Mouse (Mus musculus) embryo, embryonic 10 days (tissue): ENCODE measurements around the gene Muc16.

Experiments used
- DNase-seq: peaks from one replicate; pipeline ENCODE4 v3.0.0-alpha.2; 2015; ENCODE audit warnings: low spot score

Gene Muc16

DNA sequence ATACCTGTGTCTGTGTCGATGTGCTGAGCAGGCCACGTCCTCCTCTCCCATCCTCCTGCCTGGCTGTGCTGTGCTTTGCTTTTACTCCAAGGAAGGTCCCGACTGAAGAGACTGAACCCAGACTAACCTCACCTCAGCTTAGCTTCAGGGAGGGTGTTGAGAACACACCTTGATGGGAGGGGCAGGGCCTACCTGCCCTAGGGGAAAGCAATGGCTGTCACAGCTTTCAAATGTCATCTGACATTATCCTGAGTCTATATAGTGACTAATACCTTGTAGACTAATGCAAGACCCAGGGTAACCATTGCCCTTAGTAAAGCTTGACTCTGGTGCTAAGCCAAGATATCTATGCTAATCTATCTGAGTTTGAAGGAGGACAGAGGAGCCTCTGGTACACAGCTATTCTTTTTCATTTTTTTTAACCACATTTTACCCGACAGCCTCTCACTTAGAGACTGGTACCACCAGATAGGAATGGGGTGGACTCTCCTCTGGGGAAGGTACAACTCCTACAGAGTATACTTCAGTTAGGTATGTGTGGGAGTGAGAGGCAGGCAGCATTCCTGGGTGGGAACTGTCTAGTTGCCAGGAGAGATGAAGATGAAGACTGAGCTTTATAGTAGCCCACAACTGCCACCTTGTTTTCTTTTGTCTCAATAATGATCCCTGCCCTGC, at the start of gene Muc16:
Gene Muc16 (minus strand): TSS at position 51 of the 675 bp plus-strand sequence.
- DNase-seq, result no peak

- no peak for DNase-seq
Measured at GRCm38 (mm10) chr9:18722712-18723099, 48.4 kb upstream of the Muc16 start.

- peak; percentile 42 for DNase-seq
Measured at GRCm38 (mm10) chr9:18721931-18722711, 47.8 kb upstream of the Muc16 start.

- DNase-seq, result peak; percentile 50
Measured at GRCm38 (mm10) chr9:18721011-18721410, 46.7 kb upstream of the Muc16 start.

DNA sequence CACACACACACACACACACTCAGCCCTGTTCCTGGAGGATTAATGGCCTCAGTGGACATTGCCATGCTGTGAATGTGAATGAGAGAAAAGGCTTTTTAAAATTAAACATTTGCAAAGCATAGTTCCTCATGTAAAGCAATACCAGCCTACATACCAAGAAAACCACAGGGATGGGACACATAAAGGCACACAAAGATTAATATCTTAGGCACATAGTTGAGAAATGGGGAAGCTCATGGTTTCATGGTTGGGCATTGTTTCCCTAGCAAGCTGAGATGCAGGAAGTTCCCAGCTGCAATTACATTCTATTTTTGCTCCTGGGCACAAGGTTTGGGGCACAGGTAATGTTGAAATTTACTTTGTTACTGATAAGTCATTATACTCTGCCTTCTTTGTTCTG, 31.3 kb upstream of the Muc16 start:
- DNase-seq, result no peak

DNA sequence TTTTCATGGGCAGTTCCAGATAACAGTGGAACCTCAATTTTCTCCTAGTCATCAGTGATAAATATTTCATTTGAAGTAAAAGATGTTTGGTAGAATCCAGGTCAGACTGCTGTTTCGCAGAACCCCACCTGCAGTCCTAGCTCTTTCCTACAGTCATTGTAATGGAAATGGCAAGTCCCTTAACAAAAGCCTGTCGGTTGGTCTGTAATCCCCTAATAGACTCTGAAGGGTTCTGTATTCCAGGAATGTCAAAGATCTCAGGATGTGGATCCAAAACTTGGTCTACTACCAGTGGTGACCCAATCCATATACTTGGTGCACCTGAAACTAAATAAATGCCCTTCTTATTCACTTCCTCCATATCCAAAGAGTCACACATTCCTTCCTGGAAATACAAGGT, 76.0 kb downstream of the Muc16 start:
- no peak for DNase-seq

DNA sequence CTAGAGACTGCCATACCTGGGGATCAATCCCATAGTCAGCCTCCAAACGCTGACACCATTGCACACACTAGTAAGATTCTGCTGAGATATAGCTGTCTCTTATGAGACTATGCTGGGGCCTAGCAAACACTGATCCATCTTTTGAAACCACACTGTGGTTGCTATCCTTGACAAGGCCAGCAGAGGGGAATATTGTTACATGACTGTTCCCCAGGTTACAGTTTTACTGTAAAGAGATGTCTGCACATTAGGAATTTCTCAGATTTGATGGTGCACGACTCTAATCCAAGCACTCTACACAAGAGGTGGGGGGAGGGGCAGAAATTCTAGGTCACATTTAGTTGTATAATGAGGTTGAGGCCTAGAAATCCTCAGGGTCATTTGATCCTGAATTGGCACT, 166.2 kb downstream of the Muc16 start:
- DNase-seq, result no peak

GRCm38 (mm10) chr9:18478168-18478567, 196.2 kb downstream of the Muc16 start, which contains the start of the genes Zfp558 and Mbd3l1:
Gene Zfp558, minus strand, starts transcription at chr9:18478268.
Gene Mbd3l1, plus strand, starts transcription at chr9:18478359.
- DNase-seq, result no peak

DNA sequence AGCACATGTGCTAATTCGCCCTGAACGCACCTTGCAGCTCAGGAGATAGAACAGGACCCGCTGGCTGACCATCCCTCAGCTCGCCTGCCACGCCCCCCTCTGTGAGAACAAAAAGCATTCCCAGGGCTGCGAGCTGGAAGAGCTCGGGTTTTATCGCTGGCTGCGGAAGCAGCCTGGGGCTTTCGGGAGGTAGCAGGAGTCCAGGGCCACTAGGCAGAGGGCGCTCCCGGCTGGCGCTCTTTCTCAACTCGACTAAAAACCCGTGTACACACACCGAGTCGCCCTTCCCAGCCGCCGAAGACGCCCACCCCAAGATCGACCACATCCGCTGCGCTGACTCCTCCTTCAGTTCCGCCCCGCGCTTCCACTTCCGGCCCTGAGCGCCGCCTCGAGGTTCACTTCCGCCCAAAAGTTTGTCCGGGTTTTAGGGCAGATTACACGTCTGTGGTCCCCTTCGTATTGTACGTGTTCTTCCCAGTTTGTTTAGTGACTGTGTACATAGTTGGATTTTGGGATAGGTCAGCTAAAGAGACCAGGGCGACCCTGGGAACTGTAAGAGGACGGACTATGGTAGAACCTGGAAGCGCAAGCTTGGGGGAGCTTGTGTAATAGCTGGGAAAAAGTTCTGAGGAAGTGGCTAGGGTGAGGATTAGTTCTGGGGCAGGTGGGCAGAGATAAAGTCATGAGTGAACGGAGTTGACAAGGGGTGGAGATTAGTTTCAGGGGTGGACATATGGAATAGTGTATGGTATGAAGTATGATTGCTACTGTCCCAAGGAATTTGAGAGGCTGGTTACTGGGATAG, 200.8 kb downstream of the Muc16 start:
- DNase-seq, result peak; percentile 93

- no peak for DNase-seq
Measured at GRCm38 (mm10) chr9:18468005-18468404, 206.3 kb downstream of the Muc16 start.

DNA sequence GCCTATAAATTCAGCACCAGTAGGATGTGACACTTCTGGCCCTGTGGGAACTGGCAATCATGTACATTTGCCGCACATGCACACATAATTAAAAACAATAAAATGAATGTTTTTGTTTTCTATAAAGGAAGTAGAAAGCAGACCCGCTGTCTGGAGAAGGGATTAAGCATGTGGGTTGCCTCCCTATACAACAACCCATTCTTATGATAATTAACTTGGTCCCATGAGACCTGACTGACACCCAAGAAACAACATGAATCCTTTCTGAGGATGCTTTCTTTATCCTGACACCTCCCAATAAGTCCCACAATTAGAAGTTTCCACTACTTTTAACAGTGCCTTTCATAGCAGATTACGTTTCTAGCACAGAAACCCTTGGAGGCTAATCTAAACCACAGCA, 207.0 kb downstream of the Muc16 start:
- DNase-seq, result no peak

DNA sequence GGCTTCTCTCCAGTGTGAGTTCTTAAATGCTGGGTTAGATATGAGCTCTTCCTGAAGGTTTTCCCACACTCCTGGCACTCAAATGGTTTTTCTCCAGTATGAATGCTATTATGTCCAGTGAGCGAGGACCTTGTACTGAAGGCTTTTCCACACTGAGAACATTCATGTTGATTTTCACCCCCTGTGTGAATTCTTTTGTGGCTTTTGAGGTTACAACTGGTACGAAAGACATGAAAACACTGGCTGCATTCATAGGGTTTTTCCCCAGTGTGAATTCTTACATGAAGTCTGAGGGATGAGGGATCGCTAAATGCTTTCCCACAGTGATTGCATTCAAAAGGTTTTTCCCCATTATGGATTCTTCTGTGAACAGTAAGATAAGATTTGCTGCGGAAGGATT, 217.8 kb downstream of the Muc16 start:
- DNase-seq, result no peak
